Mouse (Mus musculus) 3134 (cell line): ENCODE results near the gene Pld4.

Experiments used
- DNase-seq: peaks from one replicate; pipeline ENCODE4 v3.0.0-alpha.2; 2011; ENCODE audit warnings: low spot score; ENCODE audit not compliant: insufficient read length; ENCODE audit errors: extremely low read depth

Pld4 gene

DNA sequence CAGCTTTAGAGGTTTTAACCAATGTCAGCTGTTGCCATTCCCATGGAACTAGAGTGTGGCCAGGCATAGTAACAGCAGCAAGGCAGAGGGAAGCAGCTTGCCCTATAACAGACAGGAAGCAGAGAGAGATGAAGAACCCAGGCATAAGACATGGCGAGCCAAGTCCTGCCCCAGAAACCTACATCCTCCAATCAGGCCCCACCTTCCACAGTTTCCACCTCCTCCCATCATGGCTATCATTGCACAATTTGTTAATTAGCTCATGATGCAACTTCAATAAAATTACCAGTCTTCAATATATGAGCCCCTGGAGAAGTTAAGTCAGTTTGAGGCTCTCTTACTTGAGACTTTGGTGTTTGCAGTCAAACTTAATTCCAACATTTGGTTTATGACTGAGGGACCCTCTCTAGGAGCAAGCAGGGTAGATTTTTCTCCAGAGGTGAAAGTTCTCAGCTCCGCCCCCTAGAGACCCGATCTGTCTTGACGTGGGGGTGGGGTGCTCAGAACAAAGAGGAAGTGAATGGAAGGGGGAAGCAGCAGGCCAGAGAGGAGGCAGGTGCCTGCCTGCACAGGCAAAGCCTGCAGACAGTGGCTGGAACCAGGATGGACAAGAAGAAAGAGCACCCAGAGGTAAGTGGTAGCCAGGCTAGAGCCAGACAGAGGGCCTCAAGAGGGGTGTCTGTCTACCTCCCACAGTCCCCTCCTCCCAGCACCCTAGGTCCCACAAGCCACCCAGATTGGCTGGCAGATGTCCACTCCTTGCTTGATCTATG is at the start of gene Pld4:
Pld4 (plus strand) TSS at position 502 of the 773 bp plus-strand sequence.
- DNase-seq, result no peak

GRCm38 (mm10) chr12:112713984-112714383 is 46.5 kb upstream of the Pld4 start:
- no peak for DNase-seq

GRCm38 (mm10) chr12:112717140-112717539 is 43.3 kb upstream of the Pld4 start:
- DNase-seq, result no peak

- no peak for DNase-seq
Measured at GRCm38 (mm10) chr12:112718995-112719394, 41.5 kb upstream of the Pld4 start.

DNA sequence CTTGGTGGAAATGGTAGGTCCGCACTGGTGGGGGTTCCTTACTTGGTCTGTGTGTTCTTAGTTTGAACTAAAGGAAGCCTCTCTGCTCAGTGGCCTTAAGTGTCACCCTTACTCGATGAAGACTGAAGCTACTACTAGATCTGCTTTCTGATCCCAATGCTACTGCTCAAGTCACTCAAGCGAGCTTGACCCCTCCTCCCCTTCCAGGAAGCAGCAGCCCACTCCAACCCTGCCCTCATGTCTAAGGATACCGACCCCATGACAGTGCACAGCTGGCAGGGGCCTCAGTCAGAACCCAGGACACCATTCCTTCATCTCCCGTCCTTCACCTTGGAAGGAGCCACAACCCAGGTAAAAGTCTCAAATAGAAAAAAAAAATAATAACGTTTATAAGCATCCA is 40.2 kb upstream of the Pld4 start, which contains the start of gene Cep170b:
Cep170b (plus strand) TSS at position 240 of the 400 bp plus-strand sequence.
- DNase-seq, result no peak

DNA sequence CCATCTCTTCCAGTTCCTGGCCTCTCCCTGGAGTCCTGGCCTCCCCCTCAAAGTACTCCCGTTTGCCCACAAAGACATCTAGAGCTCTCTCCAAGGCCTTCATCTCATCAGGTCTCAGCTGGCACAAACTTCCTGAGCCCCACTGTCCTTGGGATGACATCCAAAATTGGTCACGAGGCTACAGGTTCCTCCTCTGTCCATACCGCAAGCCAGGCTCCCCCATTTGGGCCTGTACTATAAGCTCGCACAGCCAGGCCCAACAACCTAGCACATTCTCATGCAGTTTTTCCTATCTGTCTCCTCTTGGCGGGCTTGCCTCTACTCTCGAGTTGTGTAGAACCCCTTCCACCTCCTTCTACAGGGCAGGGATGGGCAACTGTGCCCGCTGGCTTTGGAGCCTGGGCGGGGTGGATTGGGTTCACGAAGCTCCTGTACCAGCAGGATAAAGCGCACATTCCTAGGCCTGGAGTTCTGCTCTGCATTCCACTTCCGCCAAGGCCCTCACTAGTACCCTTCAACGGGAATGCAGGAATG is 39.5 kb upstream of the Pld4 start:
- DNase-seq, result no peak

DNA sequence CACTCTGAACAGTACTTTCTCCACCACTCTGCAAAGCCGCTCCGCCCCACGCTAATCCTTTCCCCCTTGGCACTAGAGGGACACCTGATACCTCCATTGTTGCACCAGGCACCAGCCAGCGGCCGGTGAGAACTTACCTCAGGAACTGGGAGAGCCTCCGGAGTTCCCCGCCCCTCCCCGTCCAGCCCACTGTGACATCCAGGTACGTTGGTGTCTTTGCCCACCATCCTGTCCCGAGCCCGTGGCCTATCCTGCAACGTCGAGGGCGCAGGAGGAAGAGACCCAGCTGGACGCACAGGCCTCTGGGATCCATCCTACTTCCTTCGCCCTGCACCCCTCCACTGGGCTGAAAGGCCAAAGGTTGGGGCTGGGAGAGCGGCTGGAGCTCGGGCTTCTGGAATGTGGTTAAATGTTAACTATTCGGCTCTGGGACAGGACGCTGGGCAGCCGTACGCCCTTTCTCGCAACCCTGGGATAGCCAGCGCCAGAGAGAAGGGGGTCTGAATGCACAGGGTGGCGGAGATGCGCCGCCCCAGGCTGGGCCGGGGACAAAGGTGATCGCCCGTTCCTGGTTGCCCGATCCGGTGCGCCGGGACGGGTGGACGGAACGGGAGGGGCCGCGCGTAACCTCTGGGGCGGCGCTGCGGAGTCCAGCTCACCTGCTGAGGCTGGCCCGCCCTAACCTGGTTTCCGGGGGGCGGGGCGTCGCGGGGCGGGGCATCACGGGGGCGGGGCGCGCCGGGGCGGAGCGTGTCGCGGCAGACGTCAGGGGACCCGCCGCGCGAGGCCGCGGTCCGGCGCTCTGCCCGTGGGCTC is 38.8 kb upstream of the Pld4 start:
- DNase-seq, result no peak

DNA sequence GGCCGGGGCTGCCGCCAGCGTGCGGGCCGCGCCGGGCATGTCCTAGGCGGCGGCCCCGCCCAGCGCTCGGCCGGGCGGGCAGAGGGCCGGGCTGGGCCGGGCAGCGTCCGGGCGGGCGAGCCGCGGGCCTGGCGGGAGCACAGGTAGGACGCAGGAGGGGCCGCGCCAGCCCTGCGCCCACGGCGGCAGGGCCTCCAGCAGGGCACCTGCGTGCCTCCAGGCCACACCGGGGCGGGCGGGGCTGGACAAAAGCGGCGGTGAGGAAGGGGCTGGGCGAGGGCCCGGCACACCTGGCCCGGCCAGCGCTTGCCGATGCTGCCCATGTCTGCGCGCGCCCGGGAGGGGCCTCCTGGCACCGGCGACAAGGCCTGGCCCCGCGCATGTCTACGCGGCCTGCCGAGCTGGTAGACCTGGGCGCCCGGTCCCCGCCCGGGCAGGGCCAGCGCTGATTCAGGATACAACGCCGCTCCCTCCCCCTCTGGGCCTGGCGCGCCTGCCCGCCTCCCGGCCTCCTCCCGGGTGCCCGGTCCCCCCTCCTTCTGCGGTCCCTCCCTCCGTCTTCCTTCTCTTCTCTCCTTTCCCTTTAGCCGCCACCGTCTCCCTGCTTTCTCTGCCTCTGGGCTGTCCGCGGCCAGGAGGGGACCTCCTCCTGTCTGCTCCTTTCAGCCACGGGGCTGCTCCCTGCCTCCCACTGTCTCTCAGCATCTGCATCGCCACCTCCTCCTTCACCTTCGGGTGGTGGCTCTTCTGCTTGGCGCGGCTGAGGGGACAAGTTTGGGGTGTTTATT is 38.0 kb upstream of the Pld4 start:
- peak; percentile 71 for DNase-seq

- DNase-seq, result no peak
Measured at GRCm38 (mm10) chr12:112723028-112723330, 37.5 kb upstream of the Pld4 start.

- DNase-seq, result no peak
Measured at GRCm38 (mm10) chr12:112723445-112723844, 37.0 kb upstream of the Pld4 start.

- DNase-seq, result peak; percentile 60
Measured at GRCm38 (mm10) chr12:112724077-112724805, 36.2 kb upstream of the Pld4 start.

GRCm38 (mm10) chr12:112727801-112728200 is 32.7 kb upstream of the Pld4 start:
- DNase-seq, result peak; percentile 64

DNA sequence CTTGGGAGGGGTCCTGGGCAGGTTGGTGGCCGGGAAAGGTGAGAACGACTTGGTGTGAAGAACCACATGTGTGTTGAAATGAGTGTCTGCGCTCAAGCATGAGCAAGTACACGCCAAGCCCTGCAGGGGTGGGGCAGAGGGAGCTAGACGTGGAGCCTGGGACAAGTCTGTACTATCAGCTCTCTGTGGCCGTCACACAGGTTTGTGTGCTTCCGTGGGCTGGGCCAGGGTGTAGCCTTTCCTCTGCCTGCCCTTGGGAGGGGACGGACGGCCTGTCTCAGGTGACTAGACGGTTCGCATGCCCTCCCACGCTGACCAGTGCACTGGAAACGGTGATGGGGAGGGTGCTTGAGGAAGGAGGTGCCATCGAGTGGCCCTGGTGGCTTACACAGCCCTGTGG is 29.6 kb upstream of the Pld4 start:
- DNase-seq, result no peak

GRCm38 (mm10) chr12:112732591-112732990 is 27.9 kb upstream of the Pld4 start:
- DNase-seq, result no peak

DNA sequence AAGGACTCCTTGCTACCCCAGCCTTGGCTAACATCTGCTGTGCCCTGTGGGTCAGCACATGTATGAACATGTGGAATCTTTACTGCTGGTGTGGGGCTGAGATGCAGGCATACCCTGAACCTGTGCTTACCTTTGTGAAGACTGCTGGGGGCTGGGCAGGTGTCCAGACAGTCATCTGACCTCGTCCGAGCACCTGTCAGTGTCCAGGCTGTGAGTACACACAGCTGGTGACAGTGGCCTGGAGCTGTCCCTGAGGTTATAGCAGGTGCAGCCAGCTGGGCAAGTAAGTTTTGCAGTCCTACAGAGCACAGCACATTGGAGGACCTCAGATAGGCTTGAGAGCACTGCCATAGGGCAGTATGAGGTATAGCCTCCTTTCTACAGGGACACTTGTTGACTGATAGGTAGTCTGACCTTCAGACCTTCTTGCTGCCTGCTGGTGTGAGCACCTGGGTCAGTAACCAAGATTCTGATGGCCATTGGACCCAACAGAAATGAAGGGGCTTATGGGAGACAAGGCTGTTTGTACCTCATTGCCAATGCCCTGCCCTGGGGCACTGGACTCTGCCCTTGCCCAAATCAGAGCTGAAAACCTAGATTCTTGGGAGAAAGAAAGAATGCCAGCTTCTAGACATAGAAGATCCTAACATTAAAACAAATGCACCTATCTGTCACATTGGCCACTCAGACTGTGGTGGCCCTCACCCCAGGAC is 26.2 kb upstream of the Pld4 start:
- no peak for DNase-seq

- DNase-seq, result no peak
Measured at GRCm38 (mm10) chr12:112734881-112735655, 25.4 kb upstream of the Pld4 start.

DNA sequence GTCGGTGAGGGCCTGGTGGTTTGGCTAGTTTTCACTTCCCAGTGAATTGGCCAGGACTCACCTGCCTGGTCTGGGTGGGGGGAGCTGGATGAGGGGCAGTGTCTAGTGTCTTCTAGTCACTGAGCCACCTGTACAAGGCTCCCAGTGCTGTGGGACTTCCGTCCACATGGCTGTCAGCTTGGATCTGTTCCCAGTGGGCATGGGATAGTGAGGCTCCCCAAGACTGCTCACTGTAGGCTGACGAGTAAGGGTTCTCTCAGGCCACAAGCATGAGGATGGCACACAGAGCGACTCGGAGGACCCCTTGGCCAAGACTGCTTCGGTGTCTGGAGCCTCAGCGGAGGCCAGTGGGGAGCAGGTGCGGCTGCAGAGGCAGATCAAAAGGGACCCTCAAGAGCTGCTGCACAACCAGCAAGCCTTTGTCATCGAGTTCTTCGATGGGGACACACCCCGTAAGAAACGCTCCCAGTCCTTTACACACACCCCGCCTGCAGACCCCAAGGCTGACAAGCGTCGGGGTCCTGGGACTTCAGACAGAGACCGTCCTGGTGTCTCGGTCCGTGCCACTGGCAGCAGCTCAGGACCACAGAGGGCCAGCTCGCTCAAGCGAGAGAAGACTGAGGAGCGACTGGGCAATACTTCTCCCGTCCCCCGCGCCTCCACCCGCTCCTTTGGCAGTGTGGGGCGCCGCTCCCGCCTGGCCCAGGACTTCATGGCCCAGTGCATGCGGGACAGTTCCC is 24.4 kb upstream of the Pld4 start:
- DNase-seq, result no peak

- DNase-seq, result no peak
Measured at GRCm38 (mm10) chr12:112736636-112736925, 23.9 kb upstream of the Pld4 start.
